Mouse (Mus musculus): ENCODE results near the gene Msl2.

Gene Msl2

GRCm38 (mm10) chr9:101074332-101075021 lies 576 bp downstream of the Msl2 start:
- DNase-seq (ENCODE audit: low spot score): peak; percentile 74

GRCm38 (mm10) chr9:101075091-101075581 lies 1.2 kb downstream of the Msl2 start:
- peak; percentile 24 for DNase-seq (ENCODE audit: low spot score)

- no peak for DNase-seq (ENCODE audit: low spot score)
Observed at GRCm38 (mm10) chr9:101075694-101076093, 1.8 kb downstream of the Msl2 start.

GRCm38 (mm10) chr9:101076095-101076875 lies 2.4 kb downstream of the Msl2 start:
- peak; percentile 23 for DNase-seq (ENCODE audit: low spot score)

- DNase-seq (ENCODE audit: low spot score): no peak
Observed at GRCm38 (mm10) chr9:101077486-101077885, 3.6 kb downstream of the Msl2 start.

GRCm38 (mm10) chr9:101078579-101078978 lies 4.7 kb downstream of the Msl2 start:
- DNase-seq (ENCODE audit: low spot score): no peak

GRCm38 (mm10) chr9:101080046-101080685 lies 6.3 kb downstream of the Msl2 start:
- DNase-seq (ENCODE audit: low spot score): no peak

GRCm38 (mm10) chr9:101083728-101084127 lies 9.8 kb downstream of the Msl2 start:
- DNase-seq (ENCODE audit: low spot score): no peak

GRCm38 (mm10) chr9:101095425-101095824 lies 21.5 kb downstream of the Msl2 start:
- no peak for DNase-seq (ENCODE audit: low spot score)

- DNase-seq (ENCODE audit: low spot score): no peak
Observed at GRCm38 (mm10) chr9:101096461-101096860, 22.6 kb downstream of the Msl2 start.

GRCm38 (mm10) chr9:101097542-101097941 lies 23.6 kb downstream of the Msl2 start:
- DNase-seq (ENCODE audit: low spot score): no peak

- DNase-seq (ENCODE audit: low spot score): no peak
Observed at GRCm38 (mm10) chr9:101099445-101099844, 25.5 kb downstream of the Msl2 start.

GRCm38 (mm10) chr9:101100163-101100562 lies 26.3 kb downstream of the Msl2 start:
- no peak for DNase-seq (ENCODE audit: low spot score)

GRCm38 (mm10) chr9:101101547-101101946 lies 27.6 kb downstream of the Msl2 start:
- no peak for DNase-seq (ENCODE audit: low spot score)

GRCm38 (mm10) chr9:101102288-101102687 lies 28.4 kb downstream of the Msl2 start:
- DNase-seq (ENCODE audit: low spot score): no peak

GRCm38 (mm10) chr9:101104931-101105330 lies 31.0 kb downstream of the Msl2 start:
- no peak for DNase-seq (ENCODE audit: low spot score)

GRCm38 (mm10) chr9:101105735-101106134 lies 31.8 kb downstream of the Msl2 start:
- DNase-seq (ENCODE audit: low spot score): no peak

GRCm38 (mm10) chr9:101107386-101107785 lies 33.5 kb downstream of the Msl2 start:
- DNase-seq (ENCODE audit: low spot score): no peak

- DNase-seq (ENCODE audit: low spot score): no peak
Observed at GRCm38 (mm10) chr9:101110013-101110412, 36.1 kb downstream of the Msl2 start.

GRCm38 (mm10) chr9:101113317-101113716 lies 39.4 kb downstream of the Msl2 start:
- no peak for DNase-seq (ENCODE audit: low spot score)

- no peak for DNase-seq (ENCODE audit: low spot score)
Observed at GRCm38 (mm10) chr9:101114182-101114884, 40.4 kb downstream of the Msl2 start.

- DNase-seq (ENCODE audit: low spot score): no peak
Observed at GRCm38 (mm10) chr9:101143635-101144034, 69.7 kb downstream of the Msl2 start.
